Mouse (Mus musculus) frontal cortex, adult (tissue): ENCODE data around the gene Hpn.

ENCODE experiments used
- ATAC-seq: cut with Nextera tagmentation; 2 replicates; pipeline ENCODE4 v1.9.2; 2017; ENCODE audit warnings: mild to moderate bottlenecking, moderate library complexity, mixed read lengths; ENCODE audit not compliant: low TSS enrichment

Hpn gene

DNA sequence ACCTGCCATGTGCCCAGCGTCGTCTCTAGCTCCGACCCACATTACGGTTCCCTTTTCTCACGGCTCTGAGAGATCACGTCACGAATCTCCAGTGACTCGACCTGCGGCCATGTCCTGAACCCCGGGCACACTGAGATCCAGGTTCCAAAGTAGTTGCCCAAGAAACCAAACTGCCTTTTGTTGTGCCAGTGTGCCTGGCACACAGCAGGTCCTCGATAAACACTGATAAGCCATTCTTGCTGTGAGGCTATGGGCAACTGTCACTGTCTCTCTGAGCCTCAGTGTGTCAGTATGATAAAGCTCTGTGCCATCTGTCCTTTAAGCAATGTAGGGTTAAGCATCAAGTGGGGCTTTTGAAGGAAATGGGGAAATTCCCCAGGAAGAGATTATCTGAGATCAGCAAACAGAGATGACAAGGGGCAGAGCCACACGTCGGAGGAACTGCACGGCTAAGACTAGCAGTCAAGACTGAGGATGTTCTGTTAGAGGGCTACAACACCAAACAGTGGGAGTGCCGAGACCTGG lies 4.2 kb downstream of the Hpn start:
- ATAC-seq, result no peak

DNA sequence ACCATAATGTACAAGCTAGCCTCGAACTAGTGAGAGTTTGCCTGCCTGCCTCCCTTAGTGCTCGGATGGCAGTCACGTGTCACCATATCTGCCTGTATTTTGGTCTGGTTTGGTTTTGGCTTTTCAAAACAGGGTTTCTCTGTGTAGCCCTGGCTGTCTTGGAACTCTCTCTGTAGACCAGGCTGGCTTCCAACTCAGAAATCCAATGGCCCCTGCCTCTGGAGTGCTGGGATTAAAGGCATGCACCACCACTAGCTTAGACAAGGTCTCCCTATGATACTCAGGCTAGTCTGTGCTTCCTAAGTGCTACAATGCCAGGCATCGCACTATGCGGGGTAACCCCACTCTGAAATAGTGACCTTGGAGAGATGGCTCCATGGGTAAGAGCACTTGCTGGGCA lies 5.3 kb downstream of the Hpn start:
- no peak for ATAC-seq

DNA sequence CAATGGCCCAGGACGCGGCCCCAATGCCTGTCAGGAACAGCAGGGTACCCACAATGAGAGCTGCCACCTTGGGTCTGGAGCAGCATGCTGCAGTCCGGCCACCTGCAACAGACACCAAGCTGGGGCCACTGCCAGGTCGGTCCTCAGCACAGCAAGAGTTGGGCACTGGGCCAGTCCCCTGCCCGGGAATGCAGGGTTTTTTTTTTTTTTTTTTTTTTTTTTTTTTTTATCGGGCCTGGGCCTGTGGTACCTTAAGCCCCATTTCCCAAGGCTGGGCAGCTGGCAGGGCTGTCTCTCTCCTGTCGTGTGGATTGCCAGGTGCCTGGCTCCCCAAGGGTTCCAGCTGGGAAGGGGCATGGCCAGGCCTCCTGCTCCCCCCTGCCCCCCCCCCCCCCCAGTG lies 6.0 kb downstream of the Hpn start:
- ATAC-seq, result no peak

DNA sequence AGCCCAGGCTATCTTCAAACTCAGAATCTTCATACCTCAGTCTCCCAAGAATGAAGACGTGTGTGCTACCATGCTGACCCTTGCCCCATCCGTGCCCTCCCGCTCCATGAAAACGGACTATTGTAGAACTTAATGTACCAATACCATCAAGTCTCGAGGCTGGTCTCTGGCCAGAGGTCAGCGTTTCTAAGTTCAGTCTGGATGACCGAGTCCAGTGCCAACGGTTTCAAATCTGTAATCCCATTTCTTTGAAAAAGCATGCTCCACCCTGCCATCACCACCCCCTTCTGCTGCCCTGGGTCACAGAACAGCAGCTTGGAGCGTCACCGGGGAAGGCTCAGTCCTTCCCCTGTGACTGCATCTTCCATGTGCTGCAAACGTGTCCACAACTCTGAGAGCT lies 7.3 kb downstream of the Hpn start:
- ATAC-seq, result no peak

DNA sequence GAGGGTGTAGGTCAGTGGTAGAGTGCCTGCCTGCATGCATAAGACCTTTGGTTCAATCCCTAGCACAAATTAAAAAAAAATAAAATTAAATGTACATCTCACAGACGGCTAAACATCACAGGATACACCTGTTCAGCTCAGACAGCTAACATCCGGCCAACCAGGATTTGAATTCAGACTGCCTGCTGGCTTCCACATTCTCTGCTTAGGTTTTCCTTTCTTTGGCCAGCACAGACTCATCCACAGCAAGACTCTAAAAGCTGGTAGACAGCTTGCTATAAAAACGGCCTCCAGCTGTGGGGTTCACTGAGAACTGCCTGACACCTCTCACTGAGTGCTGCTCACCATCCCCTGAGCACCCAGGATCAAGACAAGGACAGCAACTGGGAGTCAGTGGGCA lies 8.9 kb downstream of the Hpn start:
- no peak for ATAC-seq

DNA sequence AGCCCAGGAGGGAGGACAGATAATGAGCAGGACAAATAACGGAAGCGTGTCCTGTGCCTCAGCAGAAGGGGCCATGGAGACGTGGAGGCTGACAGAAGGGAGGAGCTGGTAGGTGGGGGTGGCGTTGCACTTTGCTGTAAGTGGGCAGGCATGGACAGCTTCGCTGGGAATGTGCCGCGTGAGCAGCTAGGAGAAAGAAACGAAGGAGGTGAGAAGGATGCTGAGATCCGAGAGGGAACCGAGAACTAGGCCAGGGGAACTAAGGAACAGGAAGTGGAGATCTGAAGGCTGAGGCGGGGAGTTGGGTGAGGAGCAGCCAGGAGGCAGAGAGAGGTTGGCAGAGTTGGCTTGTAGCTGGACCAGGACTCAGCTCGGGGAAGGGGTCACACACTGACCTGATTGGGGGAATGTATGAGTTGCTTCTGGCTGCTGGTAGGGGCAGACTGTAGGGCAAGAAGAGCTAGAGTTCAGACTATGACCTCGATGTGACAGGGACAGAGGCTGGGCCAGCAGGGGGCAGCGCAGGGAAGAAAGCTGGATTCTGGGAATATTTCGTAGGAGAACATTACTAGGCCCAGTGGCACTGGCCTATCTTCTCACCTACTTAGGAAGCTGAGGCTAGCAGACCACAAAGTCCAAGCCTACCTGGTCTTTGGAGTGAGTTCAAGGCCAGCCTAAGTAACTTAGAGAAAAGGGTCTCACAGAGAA lies 9.9 kb downstream of the Hpn start:
- peak; percentile 88 for ATAC-seq

DNA sequence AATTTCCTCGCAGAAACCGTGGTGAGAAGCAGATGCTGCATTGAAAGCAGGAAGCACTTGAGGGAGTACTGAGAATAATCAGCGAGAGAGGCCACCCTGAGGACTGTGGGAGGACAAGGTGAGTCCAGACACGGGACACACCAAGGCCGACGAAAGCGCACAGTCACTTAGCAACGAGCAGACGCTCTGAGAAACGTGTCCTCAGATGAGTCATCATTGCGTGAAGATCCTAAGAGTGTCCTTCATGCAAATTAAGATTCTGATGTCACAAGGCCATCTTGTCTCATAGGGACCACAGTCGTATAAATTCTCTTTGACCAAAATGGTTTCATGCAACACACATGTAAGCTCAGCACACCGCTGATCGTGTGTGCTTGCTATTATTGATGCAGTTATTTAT lies 14.3 kb downstream of the Hpn start:
- no peak for ATAC-seq

DNA sequence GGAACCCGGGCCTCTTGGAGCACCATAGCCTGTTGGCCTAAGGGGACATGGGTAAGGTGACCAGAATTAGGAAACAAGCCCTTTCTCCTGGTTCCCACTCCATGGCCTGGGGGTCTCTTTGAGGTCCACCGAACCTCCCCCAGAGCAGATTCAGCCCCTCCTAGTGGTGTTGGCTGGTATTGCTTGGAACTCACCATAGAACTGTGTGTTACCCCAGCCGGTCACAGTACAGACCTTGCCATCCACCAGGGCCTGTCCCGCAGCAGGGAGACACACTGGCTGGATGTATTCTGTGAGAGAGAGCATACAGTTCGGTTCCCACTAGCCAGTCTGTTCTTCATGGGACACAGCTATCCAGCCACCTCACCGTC lies 15.5 kb downstream of the Hpn start:
- no peak for ATAC-seq

DNA sequence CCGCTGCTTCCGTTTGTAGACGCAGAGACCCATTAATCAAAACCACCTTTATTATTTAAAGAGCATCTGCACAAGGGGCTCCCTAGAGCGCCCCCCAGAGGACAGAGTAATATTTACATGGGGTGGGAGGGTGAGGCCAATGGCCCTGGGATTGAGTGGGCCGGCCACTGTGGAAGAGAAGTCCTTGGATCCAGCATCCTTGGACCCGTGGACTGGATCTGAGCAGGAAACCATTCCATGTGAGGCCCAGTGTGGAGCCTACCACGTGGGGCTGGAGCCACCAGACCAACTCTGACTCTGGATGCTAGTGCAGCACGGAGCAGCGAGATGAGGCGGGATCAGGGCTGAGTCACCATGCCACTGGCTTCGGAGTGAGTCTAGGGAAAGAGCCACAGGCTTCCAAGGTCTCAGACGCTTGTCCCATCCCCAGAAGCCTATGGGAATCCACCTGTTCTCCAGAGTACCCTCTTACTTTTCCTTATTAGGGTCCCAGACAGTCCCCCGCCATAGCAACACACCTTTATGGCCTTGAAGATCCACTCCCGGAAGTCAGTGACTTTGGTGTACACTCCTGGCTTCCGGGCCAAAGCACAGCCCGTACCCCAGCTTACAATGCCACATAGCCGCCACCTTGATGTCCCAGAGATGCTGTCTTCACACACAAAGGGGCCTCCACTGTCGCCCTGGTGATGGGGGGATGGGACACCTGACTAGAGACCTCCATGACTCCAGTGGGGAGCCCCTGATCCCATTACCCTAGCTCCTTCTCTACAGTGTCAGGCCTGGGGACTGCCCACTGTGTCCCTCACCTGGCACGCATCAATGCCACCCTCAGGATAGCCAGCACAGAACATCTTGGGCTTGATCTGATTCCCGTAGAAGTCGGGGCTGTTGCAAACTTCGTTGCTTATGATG lies 16.1 kb downstream of the Hpn start:
- no peak for ATAC-seq

DNA sequence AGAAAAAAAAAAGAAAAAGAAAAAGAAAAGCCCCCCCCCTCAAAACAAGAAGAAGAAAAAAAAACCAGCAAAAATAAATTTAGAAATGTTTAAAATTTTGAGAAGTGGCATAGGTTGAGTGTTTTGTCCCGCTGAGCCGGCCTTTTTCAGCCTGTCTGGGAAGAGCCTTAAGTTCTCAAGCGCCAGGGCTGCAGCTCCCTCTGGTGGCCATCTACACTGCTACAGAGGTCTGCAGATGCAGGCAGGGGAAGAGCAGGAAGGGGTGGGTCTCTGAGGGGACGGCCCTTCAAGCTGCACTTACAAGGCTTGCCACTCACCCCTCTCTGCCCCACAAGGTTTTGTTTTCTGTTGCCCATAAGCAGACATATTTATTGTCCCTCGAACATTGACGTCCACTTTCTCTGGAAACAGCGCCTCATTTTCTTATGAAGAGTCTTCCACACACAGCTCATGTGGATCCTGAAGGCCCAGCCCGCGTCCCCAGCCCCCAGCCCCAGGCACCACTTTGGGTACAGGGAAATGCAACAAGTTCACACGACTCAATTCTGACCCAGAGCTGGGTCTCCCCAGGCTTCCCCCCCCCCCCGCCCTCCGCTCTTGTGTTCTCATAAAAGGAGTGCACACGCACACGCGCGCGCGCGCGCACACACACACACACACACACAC lies 17.4 kb downstream of the Hpn start:
- peak; percentile 91 for ATAC-seq

DNA sequence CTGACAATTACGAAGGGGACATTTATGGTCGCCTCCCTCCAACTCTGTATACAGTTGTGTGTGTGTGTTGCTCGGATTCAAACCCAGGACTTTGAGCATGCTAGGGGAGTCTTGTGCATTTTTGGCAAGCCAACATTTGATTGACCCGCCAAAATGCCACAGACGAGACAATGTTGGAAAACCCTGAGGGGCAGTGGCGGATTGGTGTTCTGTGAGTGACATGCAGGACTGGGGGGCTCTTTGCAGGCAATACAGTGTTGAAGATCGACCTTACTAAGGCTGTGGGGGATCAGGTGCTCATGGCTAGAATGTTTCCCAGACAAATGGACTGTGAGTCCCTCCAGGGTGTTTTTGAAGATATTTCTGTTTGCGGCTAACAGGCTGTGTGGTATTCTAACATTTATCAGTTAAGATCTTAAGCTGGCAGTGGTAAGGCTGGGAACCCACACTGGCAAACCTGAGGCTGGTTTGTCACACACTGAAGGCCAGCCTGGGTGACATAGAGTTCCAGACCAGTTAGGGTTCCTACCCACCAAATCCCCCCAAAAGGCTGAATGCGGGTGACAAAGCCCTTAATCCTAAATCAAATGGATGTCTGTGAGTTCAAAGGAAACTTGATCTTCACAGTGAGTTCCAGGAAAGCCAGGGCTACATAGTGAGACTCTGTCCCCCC lies 18.1 kb downstream of the Hpn start:
- no peak for ATAC-seq

DNA sequence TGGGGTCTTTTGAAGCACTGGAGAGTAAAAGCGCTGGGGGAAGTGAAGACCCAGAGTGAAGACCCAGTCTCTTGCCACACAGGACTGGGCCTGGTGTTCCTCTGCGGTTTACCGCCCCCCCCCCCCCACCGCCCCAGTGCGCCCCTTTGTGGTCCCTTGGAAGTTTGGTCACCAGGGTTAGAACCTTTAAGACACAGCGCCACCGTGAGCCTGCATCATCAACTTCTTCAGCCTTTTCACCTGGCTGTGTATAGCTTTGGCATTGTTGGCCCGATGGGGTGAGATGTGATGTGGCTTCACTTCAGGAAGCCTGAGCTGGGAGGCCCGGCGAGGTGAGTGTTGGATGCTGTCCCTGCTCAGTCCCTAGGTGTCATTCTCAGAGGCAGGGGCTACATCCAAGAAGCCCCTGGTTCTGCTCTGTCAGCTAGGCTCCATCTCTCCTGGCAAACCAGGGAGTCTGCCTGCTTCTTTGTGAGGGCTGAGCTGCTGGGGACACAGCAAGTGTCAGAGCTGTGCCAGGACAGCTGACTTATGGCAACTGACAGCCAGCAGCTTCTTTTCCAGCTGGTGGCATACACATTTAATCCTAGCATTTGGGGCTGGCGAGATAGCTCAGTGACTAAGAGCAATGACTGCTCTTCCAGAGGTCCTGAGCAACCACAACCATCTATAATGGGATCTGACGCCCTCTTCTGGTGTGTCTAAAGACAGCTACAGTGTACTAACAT lies 20.2 kb downstream of the Hpn start:
- no peak for ATAC-seq

DNA sequence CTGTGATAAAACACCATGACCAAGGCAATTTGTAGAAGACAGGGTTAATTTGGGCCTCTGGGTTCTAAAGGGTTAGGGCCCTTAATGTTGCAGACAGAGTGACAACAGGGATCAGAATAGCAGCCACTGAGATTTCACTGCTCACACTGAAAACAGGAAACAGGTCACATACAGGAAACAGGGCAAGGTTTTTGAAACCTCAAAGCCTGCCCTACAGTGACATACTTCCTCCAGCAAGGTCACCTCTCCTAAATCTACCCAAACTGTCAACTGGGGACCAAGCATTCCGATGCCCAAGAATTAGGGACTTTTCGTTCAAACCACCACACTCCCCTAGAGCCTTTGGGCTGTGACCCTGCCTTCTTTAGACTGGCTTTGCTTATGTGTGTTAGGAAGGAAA lies 25.4 kb downstream of the Hpn start:
- no peak for ATAC-seq

DNA sequence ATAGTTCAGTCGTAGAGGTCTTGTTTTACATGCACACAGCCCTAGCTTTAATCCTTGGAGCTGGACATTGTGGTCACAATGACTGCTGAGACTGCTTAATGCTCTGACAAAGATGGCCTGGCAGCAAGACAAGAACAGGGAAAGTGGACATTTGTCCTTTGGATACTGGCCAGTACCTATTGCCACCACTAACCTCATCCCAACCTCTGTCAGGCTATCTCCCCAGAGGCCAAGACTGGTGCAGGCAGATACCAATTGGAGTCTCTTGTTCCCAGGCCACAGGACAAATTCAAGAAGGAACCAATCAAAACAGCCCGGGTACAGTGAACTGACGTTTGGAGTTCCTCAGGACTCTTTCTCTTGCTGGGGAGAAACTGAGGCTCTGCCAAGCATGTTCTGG lies 26.9 kb downstream of the Hpn start:
- ATAC-seq, result no peak

DNA sequence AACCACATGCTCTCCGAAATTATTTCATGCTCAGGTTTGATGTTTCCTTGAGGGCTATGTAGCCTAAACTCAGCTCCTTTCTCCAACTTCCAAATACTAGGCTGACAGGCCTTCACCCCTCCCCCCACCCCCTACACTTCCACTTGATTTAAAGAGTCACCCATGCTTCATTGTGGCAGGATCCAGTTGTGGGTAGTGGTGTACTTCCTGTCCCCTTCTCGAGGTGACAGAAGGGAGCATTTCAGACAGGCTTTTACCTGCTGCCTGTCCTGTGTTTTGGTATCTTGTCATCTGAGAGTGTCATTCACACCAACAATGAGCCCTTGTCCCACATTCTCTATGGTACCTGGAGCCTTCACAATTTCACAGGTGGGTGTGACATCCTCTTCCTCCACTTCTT lies 27.8 kb downstream of the Hpn start:
- no peak for ATAC-seq

DNA sequence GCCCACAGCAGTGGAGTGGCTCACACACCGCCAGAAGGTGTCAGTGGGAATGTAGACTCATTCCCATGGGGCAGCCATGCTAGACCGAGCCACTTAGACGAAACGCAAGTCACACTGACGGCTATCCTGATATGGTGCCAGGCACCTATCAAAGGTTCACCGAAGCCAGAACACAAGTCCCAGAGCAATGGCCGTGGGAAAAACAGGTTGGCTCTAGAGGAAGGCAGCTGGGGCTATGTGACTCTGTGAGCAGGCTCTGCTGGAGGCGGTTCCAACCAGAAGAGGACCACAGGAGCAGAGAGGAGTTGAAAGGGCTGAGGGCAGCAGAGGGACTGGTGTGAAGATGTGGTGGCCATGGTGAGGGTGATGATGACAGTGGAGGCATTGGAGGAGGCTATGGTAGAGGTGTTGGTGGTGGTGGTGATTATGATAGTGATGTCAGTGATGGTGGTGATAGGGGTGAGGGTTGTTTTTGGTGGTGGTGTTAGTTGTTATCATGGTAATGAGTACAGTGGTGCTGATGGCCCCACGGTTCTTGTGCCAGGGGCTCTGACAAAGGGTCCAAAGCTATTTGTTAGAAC lies 28.8 kb downstream of the Hpn start:
- no peak for ATAC-seq

DNA sequence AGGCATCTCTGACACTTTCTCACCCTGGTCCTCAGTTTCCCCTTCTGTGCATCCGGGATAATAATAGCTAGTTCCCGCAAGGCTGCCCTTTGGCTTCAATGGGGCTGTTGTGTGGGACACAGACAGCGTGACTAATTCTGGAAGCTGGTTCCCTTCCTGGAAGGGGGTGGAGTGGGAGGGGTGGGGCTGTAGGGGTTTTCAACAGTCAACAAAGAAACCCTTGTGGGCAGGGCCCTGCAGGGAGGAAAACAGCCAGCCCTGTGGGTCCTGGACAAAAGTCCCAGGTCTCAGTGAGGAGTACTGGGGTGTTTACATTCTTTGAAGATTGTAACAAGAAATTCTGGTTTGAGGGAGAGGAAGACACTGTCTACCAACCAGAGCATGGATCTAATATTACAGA lies 29.9 kb downstream of the Hpn start:
- ATAC-seq, result peak; percentile 58

DNA sequence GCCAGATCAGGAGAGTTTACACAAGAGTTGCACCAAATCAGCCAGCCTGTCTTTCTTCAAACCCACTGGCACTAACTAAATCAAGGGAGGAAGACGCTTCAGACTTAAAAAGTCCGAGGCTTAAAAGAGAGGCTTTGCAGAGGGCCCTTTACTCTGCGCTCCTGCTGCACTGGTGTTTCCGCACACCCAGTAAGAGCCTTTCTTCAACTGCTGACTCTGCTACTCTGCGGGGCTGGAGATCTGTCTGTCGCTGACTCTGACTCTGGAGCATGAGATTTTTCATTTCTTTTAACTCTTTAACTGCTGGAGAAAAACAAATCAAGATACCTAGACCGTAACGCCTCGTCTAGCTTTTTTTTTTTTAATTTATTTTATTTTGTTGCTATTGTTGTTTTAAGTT lies 30.9 kb downstream of the Hpn start:
- ATAC-seq, result no peak

DNA sequence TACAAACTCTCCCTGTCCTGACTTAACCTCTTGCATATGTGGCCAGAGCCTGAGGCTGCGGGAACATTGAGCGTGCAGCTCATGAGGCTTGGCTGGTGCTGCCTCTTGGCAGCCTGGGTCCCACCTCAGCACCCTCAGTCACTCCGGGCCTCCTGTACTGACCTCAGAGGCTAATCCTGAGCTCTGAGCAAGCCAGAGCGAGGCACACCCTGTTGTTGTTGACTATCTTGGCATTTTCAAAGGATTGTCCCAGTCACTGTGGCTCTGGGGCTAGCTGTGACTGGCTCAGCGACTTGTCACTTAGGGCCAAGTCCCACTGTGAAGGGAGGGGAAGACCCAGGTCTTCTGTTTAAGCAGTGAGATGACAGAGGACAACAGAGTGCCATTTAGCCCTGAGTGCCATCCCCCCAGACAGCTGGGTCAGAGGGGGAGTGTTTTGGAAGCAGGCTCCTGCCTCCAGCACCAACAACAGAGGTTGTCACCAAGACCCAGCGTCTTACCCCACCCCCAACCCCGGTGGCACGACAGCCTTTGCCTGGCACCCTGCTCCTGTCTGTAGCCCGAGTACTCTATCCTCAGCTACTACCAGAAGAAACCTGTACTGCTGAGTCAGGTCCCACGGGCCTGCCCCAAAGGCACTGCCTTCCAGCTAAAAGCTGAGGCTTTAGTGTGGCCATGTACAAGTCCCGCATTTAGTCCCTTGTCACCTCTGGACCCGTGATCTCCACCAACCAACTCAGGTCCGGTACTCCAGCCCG lies 32.1 kb downstream of the Hpn start:
- ATAC-seq, result peak; percentile 62

DNA sequence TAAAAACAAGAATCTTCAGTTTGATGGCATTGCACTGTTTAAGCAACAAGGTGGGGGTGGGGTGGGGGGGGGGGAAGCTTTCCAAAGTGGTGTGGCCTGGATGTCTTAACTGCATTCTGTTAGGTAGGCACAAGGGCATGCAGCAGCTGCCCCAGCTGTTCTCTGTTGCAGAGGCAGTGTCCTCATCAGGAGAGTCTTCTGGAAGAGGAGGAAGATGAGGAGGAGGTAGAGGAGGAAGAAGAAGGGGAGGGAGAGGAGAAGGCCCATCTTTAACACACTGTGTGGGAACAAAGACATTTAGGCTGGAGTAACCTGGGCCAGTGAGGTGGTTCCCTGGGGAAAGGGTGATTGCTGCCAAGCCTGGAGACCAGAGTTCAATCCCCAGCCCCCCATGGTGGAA lies 33.0 kb downstream of the Hpn start:
- ATAC-seq, result no peak
